8 mouse cellular contexts compared by ENCODE assay signal in the genomic region with DNA sequence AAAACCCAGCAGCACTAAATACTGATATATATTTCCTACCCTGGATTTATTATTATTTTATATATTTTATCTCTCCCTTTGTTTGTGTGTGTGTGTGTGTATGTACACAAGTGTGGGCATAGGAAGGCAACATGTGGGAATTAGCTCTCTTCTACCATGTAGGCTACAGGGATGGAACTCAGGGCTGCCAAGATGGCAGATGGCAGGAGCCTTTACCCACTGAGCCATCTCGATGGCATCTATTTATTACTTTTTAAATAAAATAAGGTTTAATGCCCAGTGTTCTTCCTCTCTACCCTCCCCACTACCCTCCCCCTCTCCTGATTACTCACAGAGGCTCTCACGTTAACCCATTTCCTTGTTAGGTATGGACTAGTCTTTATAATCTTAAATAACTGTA. TPM values are rescaled to one million over a fixed set of nuclear protein-coding genes. Genes with fewer than 3 reads are reported as not detected.
"Had no signal": no experiment of that assay in that cellular context is flagged by ENCODE, and none has a peak within 500 bp of the region (broad histone marks: within the 10 kb centered on the region; RNA-seq: fewer than 3 reads in every experiment).

No protein-coding gene starts in this region.

- DNase-seq: kidney, postnatal 10 days; kidney, postnatal 4 days; liver; liver, embryonic 13.5 days; liver, postnatal 0 days; right cerebral cortex, postnatal 14 days; thymus, postnatal 4 days had no signal

RNA-seq across cellular contexts. Expression of a gene that starts 38.6 kb away (rescaled TPM):
- total RNA-seq: megakaryocyte-erythroid progenitor cell, adult 5-6 weeks had no signal
